Mouse (Mus musculus) T-helper 2 cell (primary cell): ENCODE results near the gene Cdc20b.

Experiments
- in situ Hi-C: fragments of 300-600 bp; cut with MboI, MseI; formaldehyde crosslinking; loops from one replicate; pipeline ENCODE4 v1.15.1; 2025; ENCODE audit warnings: high pct_unique_total_duplicates

Cdc20b gene

GRCm38 (mm10) chr13:113023274-113024143 is 11.4 kb upstream of the Cdc20b start:
- in situ Hi-C loops: no loop called here

GRCm38 (mm10) chr13:113031351-113031750 is 3.6 kb upstream of the Cdc20b start:
- in situ Hi-C loops: loop anchor here (5.0 to 10.0 kb wide), 2 partner anchors 109 to 367 kb away; partner anchors contain the start of gene Slc38a9

- in situ Hi-C loops: loop anchor here (5.0 to 10.0 kb wide), 2 partner anchors 110 to 367 kb away; partner anchors contain the start of gene Slc38a9
Measured at GRCm38 (mm10) chr13:113031792-113032571, 2.9 kb upstream of the Cdc20b start.

GRCm38 (mm10) chr13:113032831-113033230 is 2.1 kb upstream of the Cdc20b start:
- in situ Hi-C loops: loop anchor here (5.0 to 10.0 kb wide), 2 partner anchors 111 to 368 kb away; partner anchors contain the start of gene Slc38a9

- in situ Hi-C loops: loop anchor here (5.0 to 10.0 kb wide), 2 partner anchors 112 to 370 kb away; partner anchors contain the start of gene Slc38a9
Measured at GRCm38 (mm10) chr13:113034271-113034886, 532 bp upstream of the Cdc20b start.

- in situ Hi-C loops: loop anchor here (5.0 to 10.0 kb wide), 2 partner anchors 44 to 371 kb away; partner anchors contain the start of genes Mcidas and Slc38a9
Measured at GRCm38 (mm10) chr13:113035852-113036251, 941 bp downstream of the Cdc20b start.

GRCm38 (mm10) chr13:113044876-113045275 is 10.0 kb downstream of the Cdc20b start:
- in situ Hi-C loops: loop anchor here (5.0 kb wide), 1 partner anchor 207 kb away; no protein-coding TSS in a partner anchor

GRCm38 (mm10) chr13:113045458-113046110 is 10.7 kb downstream of the Cdc20b start:
- in situ Hi-C loops: loop anchor here (5.0 kb wide), 1 partner anchor 207 kb away; no protein-coding TSS in a partner anchor

- in situ Hi-C loops: loop anchor here (5.0 kb wide), 1 partner anchor 206 kb away; no protein-coding TSS in a partner anchor
Measured at GRCm38 (mm10) chr13:113046211-113046883, 11.4 kb downstream of the Cdc20b start, which contains the start of gene Gpx8. Gene Gpx8 (minus strand): TSS chr13:113046410.

- in situ Hi-C loops: loop anchor here (5.0 kb wide), 1 partner anchor 205 kb away; no protein-coding TSS in a partner anchor
Measured at GRCm38 (mm10) chr13:113047018-113047417, 12.1 kb downstream of the Cdc20b start.

GRCm38 (mm10) chr13:113047647-113048046 is 12.7 kb downstream of the Cdc20b start:
- in situ Hi-C loops: loop anchor here (5.0 kb wide), 1 partner anchor 205 kb away; no protein-coding TSS in a partner anchor

GRCm38 (mm10) chr13:113054230-113054629 is 19.3 kb downstream of the Cdc20b start:
- in situ Hi-C loops: no loop called here

- in situ Hi-C loops: no loop called here
Measured at GRCm38 (mm10) chr13:113055826-113056225, 20.9 kb downstream of the Cdc20b start.

GRCm38 (mm10) chr13:113061746-113062145 is 26.8 kb downstream of the Cdc20b start:
- in situ Hi-C loops: no loop called here

- in situ Hi-C loops: no loop called here
Measured at GRCm38 (mm10) chr13:113064542-113064941, 29.6 kb downstream of the Cdc20b start.

- in situ Hi-C loops: loop anchor here (10.0 kb wide), 1 partner anchor 186 kb away; no protein-coding TSS in a partner anchor
Measured at GRCm38 (mm10) chr13:113079021-113079420, 44.1 kb downstream of the Cdc20b start.

- in situ Hi-C loops: loop anchor here (10.0 kb wide), 1 partner anchor 163 kb away; no protein-coding TSS in a partner anchor
Measured at GRCm38 (mm10) chr13:113082101-113082500, 47.2 kb downstream of the Cdc20b start.

GRCm38 (mm10) chr13:113084732-113085131 is 49.8 kb downstream of the Cdc20b start:
- in situ Hi-C loops: loop anchor here (10.0 kb wide), 1 partner anchor 160 kb away; no protein-coding TSS in a partner anchor

- in situ Hi-C loops: loop anchor here (10.0 kb wide), 1 partner anchor 157 kb away; no protein-coding TSS in a partner anchor
Measured at GRCm38 (mm10) chr13:113087226-113088017, 52.5 kb downstream of the Cdc20b start.
